Mouse (Mus musculus) midbrain, embryonic 16.5 days (tissue): ENCODE measurements at regions not wholly inside any gene's neighbourhood (a gene's known extent, or its start where the extent isn't known, plus 50 kb on each side); places are given as distances from the start of the nearest gene placed in this dataset.
"Not testable (repeated sequence)": the region's sequence is repeated elsewhere in the genome, so short reads cannot be mapped to it uniquely, and the experiment has no call there.

Experiments used
- ATAC-seq: fragments of 200-750 bp; cut with Nextera tagmentation; 2 replicates; pipeline ENCODE4 v1.8.0; 2017; ENCODE audit warnings: moderate TSS enrichment
- H3K27ac ChIP-seq: fragments of 300-500 bp; sonication (generic); 2 replicates; pipeline ENCODE4 v1.5.1; 2014; ENCODE audit warnings: mild to moderate bottlenecking, low read length, mixed read lengths
- H3K27me3 ChIP-seq: fragments of 300-500 bp; sonication (generic); 2 replicates; pipeline ENCODE4 v1.6.1; 2014; ENCODE audit warnings: low read depth, low read length, mixed read lengths; ENCODE audit not compliant: control insufficient read depth, insufficient read depth
- H3K36me3 ChIP-seq: fragments of 300-500 bp; sonication (generic); 2 replicates; pipeline ENCODE4 v1.6.1; 2014; ENCODE audit warnings: mild to moderate bottlenecking, low read length, moderate library complexity, mixed read lengths; ENCODE audit not compliant: control insufficient read depth, insufficient read depth
- H3K4me1 ChIP-seq: fragments of 300-500 bp; sonication (generic); 2 replicates; pipeline ENCODE4 v1.6.1; 2014; ENCODE audit warnings: mild to moderate bottlenecking, low read length, mixed read lengths; ENCODE audit not compliant: control insufficient read depth, insufficient read depth
- H3K4me2 ChIP-seq: fragments of 300-500 bp; sonication (generic); 2 replicates; pipeline ENCODE4 v1.6.1; 2014; ENCODE audit warnings: mild to moderate bottlenecking, low read length, mixed read lengths
- H3K4me3 ChIP-seq: fragments of 300-500 bp; sonication (generic); 2 replicates; pipeline ENCODE4 v1.5.1; 2014; ENCODE audit warnings: low read depth, mild to moderate bottlenecking, low read length, moderate library complexity, mixed read lengths
- H3K9ac ChIP-seq: fragments of 300-500 bp; sonication (generic); 2 replicates; pipeline ENCODE4 v1.6.1; 2014; ENCODE audit warnings: low read depth, low read length, mixed read lengths
- H3K9me3 ChIP-seq: fragments of 300-500 bp; sonication (generic); replicated peaks from 2 replicates; pipeline ENCODE4 v1.6.1; 2014; ENCODE audit warnings: mild to moderate bottlenecking, low read length, mixed read lengths; ENCODE audit not compliant: control insufficient read depth, poor library complexity, severe bottlenecking
- WGBS: fragments of 180-500 bp; shearing (Covaris S2); extraction: QIAGEN DNeasy Blood & Tissue Kit; methylation state at CpG from one replicate; pipeline ENCODE4 v1.1.7; 2014; 5-methylcytosine and 5-hydroxymethylcytosine counted together

DNA sequence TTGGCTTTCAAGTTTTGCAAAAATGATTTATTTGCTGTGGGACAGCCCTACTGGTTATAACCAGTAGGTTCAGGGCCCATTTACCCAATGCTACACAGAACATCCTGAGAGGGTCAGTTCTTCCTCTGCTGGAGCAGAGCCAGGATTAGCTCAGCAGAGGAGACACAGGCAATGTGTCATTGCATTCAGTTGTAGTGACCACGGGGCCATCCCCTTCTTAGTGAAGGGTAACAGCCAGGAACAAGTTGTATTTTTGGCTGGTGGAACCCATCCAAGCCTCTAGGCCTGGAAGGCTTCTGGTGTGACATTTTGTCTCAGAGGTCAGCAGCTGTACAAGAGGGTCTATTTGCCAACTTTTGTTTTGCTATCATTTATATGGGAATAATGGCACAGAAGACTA lies 120.6 kb upstream of the Dlgap1 start:
- no peaks in the 10 kb centered on the region for H3K36me3 ChIP-seq
- no peak overlapping the region for H3K9ac ChIP-seq
- no peak overlapping the region for H3K4me2 ChIP-seq
- ATAC-seq: no peak
- no peak overlapping the region for H3K4me3 ChIP-seq
- H3K9me3 ChIP-seq: no peaks in the 10 kb centered on the region
- no peak overlapping the region for H3K27ac ChIP-seq
- no peaks in the 10 kb centered on the region for H3K27me3 ChIP-seq
- no peaks in the 10 kb centered on the region for H3K4me1 ChIP-seq
- WGBS: 79% methylated on average over 1 of the region's 1 CpGs

DNA sequence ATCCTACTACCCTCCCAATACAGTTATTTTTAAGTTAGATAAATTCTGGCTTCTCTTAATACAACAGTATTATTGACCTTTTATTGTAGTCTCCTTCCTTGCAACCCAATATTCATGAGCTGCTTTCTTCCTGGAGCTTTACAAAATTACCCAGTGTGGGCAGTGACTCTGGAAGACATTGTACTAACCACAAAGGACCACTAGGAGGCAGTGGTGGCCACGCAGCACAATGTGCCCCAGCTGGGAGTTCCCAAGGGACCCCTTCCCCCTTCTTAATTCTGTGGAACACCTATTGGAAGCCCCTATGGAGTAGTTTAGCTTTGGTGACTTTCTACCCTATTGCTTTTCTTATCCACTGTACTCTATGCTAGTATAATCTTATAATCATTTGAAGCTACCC lies 118.8 kb upstream of the Dlgap1 start:
- H3K4me1 ChIP-seq: no peaks in the 10 kb centered on the region
- H3K27me3 ChIP-seq: no peaks in the 10 kb centered on the region
- no peak overlapping the region for H3K9ac ChIP-seq
- 23% methylated on average over 1 of the region's 1 CpGs for WGBS
- ATAC-seq: no peak
- no peak overlapping the region for H3K27ac ChIP-seq
- no peak overlapping the region for H3K4me3 ChIP-seq
- no peaks in the 10 kb centered on the region for H3K9me3 ChIP-seq
- H3K36me3 ChIP-seq: no peaks in the 10 kb centered on the region
- H3K4me2 ChIP-seq: no peak overlapping the region

DNA sequence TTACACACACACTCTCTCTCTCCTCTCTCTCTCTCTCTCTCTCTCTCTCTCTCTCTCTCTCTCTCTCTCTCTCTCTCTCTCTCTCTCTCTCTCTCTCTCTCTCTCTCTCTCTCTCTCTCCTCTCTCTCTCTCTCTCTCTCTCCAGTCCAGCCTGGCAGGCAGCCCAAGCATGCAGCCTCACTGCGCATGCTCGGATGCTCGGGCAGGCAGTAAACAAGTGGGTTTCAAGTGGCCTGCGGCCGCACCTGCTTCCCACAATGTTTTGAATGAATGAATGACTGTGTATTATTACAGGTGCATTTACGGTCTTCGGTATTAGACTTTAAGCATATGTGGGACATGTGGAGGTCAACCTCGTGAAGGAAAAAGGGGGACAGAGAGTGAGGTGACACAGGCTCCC lies 88.9 kb upstream of the Dlgap1 start:
- not testable (repeated sequence) for H3K9ac ChIP-seq, H3K36me3 ChIP-seq, H3K4me3 ChIP-seq, H3K27me3 ChIP-seq, H3K9me3 ChIP-seq, H3K4me1 ChIP-seq, H3K27ac ChIP-seq, H3K4me2 ChIP-seq, ATAC-seq
- WGBS: 74% methylated on average over 8 of the region's 8 CpGs

DNA sequence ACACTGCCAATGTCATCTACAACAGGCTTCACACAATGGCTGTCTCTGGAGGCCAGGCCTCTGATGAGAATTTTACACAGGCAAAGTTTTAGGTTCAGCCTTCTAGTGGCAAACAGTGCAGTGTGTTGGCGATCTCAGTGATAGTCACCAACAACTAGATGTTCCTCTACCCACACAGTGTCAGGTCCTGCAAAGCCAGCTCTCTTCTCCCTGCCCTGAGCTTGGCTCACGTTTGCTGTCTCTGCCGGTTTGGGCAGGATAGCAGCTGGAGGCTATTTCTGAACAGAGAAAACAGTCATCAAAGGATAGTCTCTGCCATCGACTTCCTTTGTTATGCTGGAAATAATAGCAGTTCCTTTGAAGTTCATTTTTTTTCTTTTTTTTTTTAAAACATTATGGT lies 74.9 kb upstream of the Dlgap1 start:
- Histone ChIP-seq H3K9me3 (no peaks in the 10 kb centered on the region), H3K4me2 (no peak overlapping the region), H3K27me3 (no peaks in the 10 kb centered on the region), H3K4me3 (no peak overlapping the region), H3K36me3 (no peaks in the 10 kb centered on the region), H3K9ac (no peak overlapping the region), H3K4me1 (no peaks in the 10 kb centered on the region), H3K27ac (no peak overlapping the region)
- ATAC-seq: no peak
- 54% methylated on average over 4 of the region's 4 CpGs for WGBS
